Mouse (Mus musculus): Measurements from ENCODE around the gene Shc2. TPM values are rescaled to one million over a fixed set of nuclear protein-coding genes. Genes with fewer than 3 reads are reported as not detected.

The Shc2 gene
- polyA plus RNA-seq, 1 experiment, result 15.0 TPM

DNA sequence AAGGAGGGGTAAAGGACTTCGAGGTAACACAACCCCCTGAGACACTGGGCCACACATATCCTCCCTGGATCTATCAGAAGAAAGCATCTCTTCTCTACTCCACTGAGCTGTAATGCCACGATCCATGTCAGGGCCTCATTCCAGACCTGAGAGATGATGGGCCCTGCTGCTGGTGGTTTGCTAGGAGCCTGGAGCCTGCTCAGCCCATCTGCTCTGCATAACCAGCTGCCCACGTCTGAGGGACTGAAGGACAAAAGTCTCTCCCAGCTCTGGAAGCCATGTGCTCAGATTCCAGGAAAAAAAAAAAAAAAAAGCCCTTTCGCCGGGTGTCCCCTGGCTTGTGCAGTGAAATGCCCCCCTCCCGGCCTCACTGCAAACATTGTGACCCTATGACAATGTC, 62.0 kb downstream of the Shc2 start:
- Histone ChIP-seq H3K4me3 (ENCODE audit: insufficient read depth, low read length) (no peak overlapping the region), H3K4me1 (ENCODE audit: control insufficient read depth, insufficient read depth, low read length) (no peaks in the 10 kb centered on the region), H3K27ac (ENCODE audit: insufficient read depth, low read length) (no peak overlapping the region)
- TF ChIP-seq CTCF (IDR thresholded peaks at IDR 0.05; ENCODE audit: borderline replicate concordance, insufficient read depth, low read length), result no peak
- TF ChIP-seq POLR2A (IDR thresholded peaks at IDR 0.05; ENCODE audit: low read depth, low read length), result no peak

DNA sequence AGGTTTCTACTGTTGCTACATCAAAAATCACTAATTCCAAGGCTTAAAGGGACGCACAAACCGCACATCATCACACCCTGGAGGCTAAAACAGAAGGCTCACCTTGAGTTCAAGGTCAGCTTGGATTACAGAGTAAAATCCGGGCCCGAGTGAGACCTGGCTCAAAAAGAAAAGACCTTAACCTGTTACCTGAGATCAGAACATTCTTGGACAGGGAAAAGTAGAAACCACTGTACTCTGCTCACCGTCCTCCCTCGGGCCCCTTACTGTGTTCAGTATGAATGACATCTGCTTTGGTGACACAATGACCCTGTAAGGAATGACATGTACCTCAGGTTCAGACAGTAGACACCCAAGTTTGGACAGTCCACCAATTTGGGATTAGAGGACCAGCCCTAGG, 62.9 kb downstream of the Shc2 start:
- H3K4me3 ChIP-seq (ENCODE audit: insufficient read depth, low read length), result no peak overlapping the region
- TF ChIP-seq POLR2A (IDR thresholded peaks at IDR 0.05; ENCODE audit: low read depth, low read length) (no peak), CTCF (IDR thresholded peaks at IDR 0.05; ENCODE audit: borderline replicate concordance, insufficient read depth, low read length) (no peak)
- H3K27ac ChIP-seq (ENCODE audit: insufficient read depth, low read length), result no peak overlapping the region
- no peaks in the 10 kb centered on the region for H3K4me1 ChIP-seq (ENCODE audit: control insufficient read depth, insufficient read depth, low read length)

GRCm38 (mm10) chr10:79574350-79574749, 63.4 kb downstream of the Shc2 start:
- H3K4me1 ChIP-seq (ENCODE audit: control insufficient read depth, insufficient read depth, low read length), result no peaks in the 10 kb centered on the region
- TF ChIP-seq POLR2A (IDR thresholded peaks at IDR 0.05; ENCODE audit: low read depth, low read length) (no peak), CTCF (IDR thresholded peaks at IDR 0.05; ENCODE audit: borderline replicate concordance, insufficient read depth, low read length) (no peak)
- H3K27ac ChIP-seq (ENCODE audit: insufficient read depth, low read length), result no peak overlapping the region
- no peak overlapping the region for H3K4me3 ChIP-seq (ENCODE audit: insufficient read depth, low read length)

DNA sequence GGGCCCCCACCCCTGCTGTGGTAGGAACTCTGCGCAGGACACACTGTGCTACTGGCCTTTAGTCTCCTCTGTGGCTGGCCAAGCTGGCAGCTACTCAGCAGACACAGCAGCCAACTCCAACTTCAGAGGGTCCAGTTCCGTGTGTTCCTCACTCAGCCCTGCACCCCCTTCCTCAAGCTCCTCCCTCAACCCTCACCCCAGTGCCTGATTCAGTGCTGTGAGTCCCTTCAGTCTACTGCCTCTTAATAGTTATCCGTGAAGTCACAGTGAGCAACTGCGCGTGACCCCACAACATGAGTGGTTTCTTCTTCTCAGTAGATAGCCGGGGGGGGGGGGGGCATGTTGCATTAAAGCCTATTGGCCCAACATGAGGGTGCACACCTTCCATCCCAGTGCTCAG, 64.1 kb downstream of the Shc2 start:
- TF ChIP-seq CTCF (IDR thresholded peaks at IDR 0.05; ENCODE audit: borderline replicate concordance, insufficient read depth, low read length) (no peak), POLR2A (IDR thresholded peaks at IDR 0.05; ENCODE audit: low read depth, low read length) (no peak)
- Histone ChIP-seq H3K4me1 (ENCODE audit: control insufficient read depth, insufficient read depth, low read length) (no peaks in the 10 kb centered on the region), H3K4me3 (ENCODE audit: insufficient read depth, low read length) (no peak overlapping the region), H3K27ac (ENCODE audit: insufficient read depth, low read length) (no peak overlapping the region)

DNA sequence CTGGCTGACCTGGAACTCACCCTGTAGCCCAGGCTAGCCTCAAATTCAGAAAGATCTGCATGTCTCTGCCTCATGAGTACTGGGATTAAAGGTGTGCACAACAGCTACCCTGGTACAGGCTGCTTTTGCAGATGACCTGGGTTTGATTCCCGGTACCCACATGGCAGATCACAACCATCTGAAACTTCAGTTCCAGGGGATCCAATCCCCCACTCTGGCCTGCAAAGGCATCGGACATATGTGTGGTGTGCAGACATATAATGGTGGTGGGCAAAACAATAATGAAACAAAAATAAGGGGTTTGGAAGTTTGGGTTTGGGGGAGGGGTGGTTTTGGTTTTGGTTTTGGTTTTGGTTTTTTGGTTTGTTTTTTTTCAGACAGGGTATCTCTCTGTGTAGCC, 66.4 kb downstream of the Shc2 start:
- TF ChIP-seq CTCF (IDR thresholded peaks at IDR 0.05; ENCODE audit: borderline replicate concordance, insufficient read depth, low read length) (no peak), POLR2A (IDR thresholded peaks at IDR 0.05; ENCODE audit: low read depth, low read length) (no peak)
- no peak overlapping the region for H3K27ac ChIP-seq (ENCODE audit: insufficient read depth, low read length)
- H3K4me1 ChIP-seq (ENCODE audit: control insufficient read depth, insufficient read depth, low read length), result no peaks in the 10 kb centered on the region
- H3K4me3 ChIP-seq (ENCODE audit: insufficient read depth, low read length), result no peak overlapping the region

- no peak overlapping the region for H3K4me3 ChIP-seq (ENCODE audit: insufficient read depth, low read length)
- TF ChIP-seq CTCF (IDR thresholded peaks at IDR 0.05; ENCODE audit: borderline replicate concordance, insufficient read depth, low read length) (no peak), POLR2A (IDR thresholded peaks at IDR 0.05; ENCODE audit: low read depth, low read length) (no peak)
- H3K27ac ChIP-seq (ENCODE audit: insufficient read depth, low read length), result no peak overlapping the region
- H3K4me1 ChIP-seq (ENCODE audit: control insufficient read depth, insufficient read depth, low read length), result no peaks in the 10 kb centered on the region
Measured at GRCm38 (mm10) chr10:79569921-79570320, 67.8 kb downstream of the Shc2 start.

Other genes starting within 250 kb of the Shc2 start
- not detected in 2 replicates for gene Vmn2r83, start 169.2 kb downstream of the Shc2 start, polyA plus RNA-seq (2011; ENCODE audit: insufficient read length, low read depth, missing spikeins)
- 23.5 and 39.4 TPM in 2 replicates for gene Plpp2, start 104.1 kb downstream of the Shc2 start, polyA plus RNA-seq (2011; ENCODE audit: insufficient read length, low read depth, missing spikeins)
- gene Mier2, start 82.7 kb downstream of the Shc2 start, polyA plus RNA-seq (2011; ENCODE audit: insufficient read length, low read depth, missing spikeins), result 24.7 and 33.6 TPM in 2 replicates
- gene Theg, start 50.6 kb downstream of the Shc2 start, polyA plus RNA-seq (2011; ENCODE audit: insufficient read length, low read depth, missing spikeins), result not detected in 2 replicates
- gene C2cd4c, start 23.9 kb downstream of the Shc2 start, polyA plus RNA-seq (2011; ENCODE audit: insufficient read length, low read depth, missing spikeins), result 0.19 TPM in 1 of 2 replicates, not detected in the other
- not detected in 2 replicates for gene Odf3l2, start 7.8 kb upstream of the Shc2 start, polyA plus RNA-seq (2011; ENCODE audit: insufficient read length, low read depth, missing spikeins)
- gene Madcam1, start 26.6 kb upstream of the Shc2 start, polyA plus RNA-seq (2011; ENCODE audit: insufficient read length, low read depth, missing spikeins), result not detected in 2 replicates
- gene Tpgs1, start 31.5 kb upstream of the Shc2 start, polyA plus RNA-seq (2011; ENCODE audit: insufficient read length, low read depth, missing spikeins), result 15.5 and 16.0 TPM in 2 replicates
- gene Cdc34, start 44.3 kb upstream of the Shc2 start, polyA plus RNA-seq (2011; ENCODE audit: insufficient read length, low read depth, missing spikeins), result 117 and 149 TPM in 2 replicates
- 0.65 TPM in 1 of 2 replicates, not detected in the other for gene Gzmm, start 51.1 kb upstream of the Shc2 start, polyA plus RNA-seq (2011; ENCODE audit: insufficient read length, low read depth, missing spikeins)
- gene Bsg, start 66.6 kb upstream of the Shc2 start, polyA plus RNA-seq (2011; ENCODE audit: insufficient read length, low read depth, missing spikeins), result 766 and 774 TPM in 2 replicates
- gene Hcn2, start 78.7 kb upstream of the Shc2 start, polyA plus RNA-seq (2011; ENCODE audit: insufficient read length, low read depth, missing spikeins), result 0.91 and 1.9 TPM in 2 replicates
- gene Polrmt, start 108.7 kb upstream of the Shc2 start, polyA plus RNA-seq (2011; ENCODE audit: insufficient read length, low read depth, missing spikeins), result 14.9 TPM in 2 replicates
- gene Fgf22, start 117.2 kb upstream of the Shc2 start, polyA plus RNA-seq (2011; ENCODE audit: insufficient read length, low read depth, missing spikeins), result 0.23 TPM in 1 of 2 replicates, not detected in the other
- 38.4 and 39.5 TPM in 2 replicates for gene Rnf126, start 129.0 kb upstream of the Shc2 start, polyA plus RNA-seq (2011; ENCODE audit: insufficient read length, low read depth, missing spikeins)
- gene Fstl3, start 139.4 kb upstream of the Shc2 start, polyA plus RNA-seq (2011; ENCODE audit: insufficient read length, low read depth, missing spikeins), result 21.9 and 42.7 TPM in 2 replicates
- gene Prss57, start 153.0 kb upstream of the Shc2 start, polyA plus RNA-seq (2011; ENCODE audit: insufficient read length, low read depth, missing spikeins), result not detected in 2 replicates
- gene Palm, start 155.7 kb upstream of the Shc2 start, polyA plus RNA-seq (2011; ENCODE audit: insufficient read length, low read depth, missing spikeins), result 45.2 and 54.0 TPM in 2 replicates
- gene Misp, start 183.1 kb upstream of the Shc2 start, polyA plus RNA-seq (2011; ENCODE audit: insufficient read length, low read depth, missing spikeins), result not detected in 2 replicates
- 351 and 422 TPM in 2 replicates for gene Ptbp1, start 216.5 kb upstream of the Shc2 start, polyA plus RNA-seq (2011; ENCODE audit: insufficient read length, low read depth, missing spikeins)
- not detected in 2 replicates for gene Prtn3, start 236.6 kb upstream of the Shc2 start, polyA plus RNA-seq (2011; ENCODE audit: insufficient read length, low read depth, missing spikeins)
- 3.1 and 4.9 TPM in 2 replicates for gene Plppr3, start 236.7 kb upstream of the Shc2 start, polyA plus RNA-seq (2011; ENCODE audit: insufficient read length, low read depth, missing spikeins)
- not detected in 2 replicates for gene Elane, start 248.3 kb upstream of the Shc2 start, polyA plus RNA-seq (2011; ENCODE audit: insufficient read length, low read depth, missing spikeins)

Measured in embryonic fibroblast, embryonic 13.5 days (primary cell).